Mouse (Mus musculus) activated CD4-positive, CD25-positive, alpha-beta regulatory T cell, adult 4 months (primary cell): Measurements from ENCODE around the gene Zkscan8. TPM values are rescaled to one million over a fixed set of nuclear protein-coding genes. Genes with fewer than 3 reads are reported as not detected.
"Not testable (repeated sequence)": the region's sequence is repeated elsewhere in the genome, so short reads cannot be mapped to it uniquely, and the experiment has no call there.

Experiments
- ATAC-seq: one replicate; pipeline ENCODE4 v1.8.0; 2017
- polyA plus RNA-seq, 2 experiments: library from polyadenylated mRNA; unstranded; fragments of 100-300 nt; shearing (Covaris generic); gene quantifications; one replicate each; pipeline ENCODE4 v1.2.1; 2017

Zkscan8 gene
- polyA plus RNA-seq: 10 to 100 TPM in 1 of 2 experiments, 1 to 10 TPM in 1; 5.0 to 10.1 TPM

- ATAC-seq: peak; percentile 98
Observed at GRCm38 (mm10) chr13:21530781-21531201, at the start of gene Zkscan8. Gene Zkscan8, minus strand, starts transcription at chr13:21531120.

- ATAC-seq: no peak
Observed at GRCm38 (mm10) chr13:21559793-21560192, 28.9 kb upstream of the Zkscan8 start, which contains the start of gene Olfr1535. Gene Olfr1535, minus strand, starts transcription at chr13:21559893.

- no peak for ATAC-seq
Observed at GRCm38 (mm10) chr13:21550416-21551110, 19.6 kb upstream of the Zkscan8 start.

GRCm38 (mm10) chr13:21549487-21549886 is 18.6 kb upstream of the Zkscan8 start:
- ATAC-seq: no peak

GRCm38 (mm10) chr13:21542708-21543107 is 11.8 kb upstream of the Zkscan8 start, which contains the start of gene Olfr1366:
Gene Olfr1366, minus strand, starts transcription at chr13:21542808.
- no peak for ATAC-seq

GRCm38 (mm10) chr13:21530136-21530535 is 784 bp downstream of the Zkscan8 start:
- no peak for ATAC-seq

- ATAC-seq: peak; percentile 98
Observed at GRCm38 (mm10) chr13:21506221-21506649, 24.7 kb downstream of the Zkscan8 start.

GRCm38 (mm10) chr13:21502296-21502695 is 28.6 kb downstream of the Zkscan8 start:
- ATAC-seq: no peak

GRCm38 (mm10) chr13:21501182-21501581 is 29.7 kb downstream of the Zkscan8 start, which contains the start of gene Gm11273:
Gene Gm11273, minus strand, starts transcription at chr13:21501418.
- ATAC-seq: not testable (repeated sequence)

GRCm38 (mm10) chr13:21495080-21495479 is 35.8 kb downstream of the Zkscan8 start, which contains the start of gene AK157302:
Gene AK157302, plus strand, starts transcription at chr13:21495223.
- no peak for ATAC-seq

- ATAC-seq: no peak
Observed at GRCm38 (mm10) chr13:21492847-21493246, 38.1 kb downstream of the Zkscan8 start.

GRCm38 (mm10) chr13:21486881-21487280 is 44.0 kb downstream of the Zkscan8 start:
- no peak for ATAC-seq

GRCm38 (mm10) chr13:21478759-21479670 is 51.9 kb downstream of the Zkscan8 start, which contains the start of the genes Zkscan4 and Gm10065:
Gene Zkscan4, plus strand, starts transcription at chr13:21478907.
Gene Gm10065, minus strand, starts transcription at chr13:21479441.
- not testable (repeated sequence) for ATAC-seq

GRCm38 (mm10) chr13:21472427-21472826 is 58.5 kb downstream of the Zkscan8 start:
- ATAC-seq: no peak

GRCm38 (mm10) chr13:21469097-21469496 is 61.8 kb downstream of the Zkscan8 start:
- no peak for ATAC-seq

GRCm38 (mm10) chr13:21468061-21469019 is 62.6 kb downstream of the Zkscan8 start, which contains the start of gene Nkapl:
Gene Nkapl, minus strand, starts transcription at chr13:21468509.
- peak; percentile 82 for ATAC-seq

- ATAC-seq: no peak
Observed at GRCm38 (mm10) chr13:21467336-21467735, 63.6 kb downstream of the Zkscan8 start.
